Mouse (Mus musculus) layer of hippocampus, adult 11-12 months (tissue): Measurements from ENCODE around the gene Gm3115.
"Not testable (repeated sequence)": the region's sequence is repeated elsewhere in the genome, so short reads cannot be mapped to it uniquely, and the experiment has no call there.

Source experiments
- DNase-seq: peaks from one replicate; pipeline ENCODE4 v3.0.0; 2022; ENCODE audit warnings: low spot score

The Gm3115 gene

GRCm38 (mm10) chr14:4083820-4084219, at the start of gene Gm3115:
TSS of gene Gm3115 (plus strand) at chr14:4084120.
- DNase-seq: not testable (repeated sequence)

GRCm38 (mm10) chr14:4110426-4110825, 26.5 kb downstream of the Gm3115 start, which contains the start of gene Gm8108:
TSS of gene Gm8108 (plus strand) at chr14:4110526.
- DNase-seq: not testable (repeated sequence)

- not testable (repeated sequence) for DNase-seq
Observed at GRCm38 (mm10) chr14:4141646-4142045, 57.7 kb downstream of the Gm3115 start.
